Mouse (Mus musculus): Measurements from ENCODE around the gene Ncor2.

Gene Ncor2

GRCm38 (mm10) chr5:125191608-125192007 lies 12.6 kb upstream of the Ncor2 start:
- DNase-seq (ENCODE audit: low spot score in 2 of 2) = no peak

GRCm38 (mm10) chr5:125190105-125190813 lies 11.2 kb upstream of the Ncor2 start:
- DNase-seq (ENCODE audit: low spot score in 2 of 2) = no peak

- DNase-seq (ENCODE audit: low spot score in 2 of 2) = peak in 1 of 2 experiments; percentile 66
These were observed 10.6 kb upstream of the Ncor2 start for GRCm38 (mm10) chr5:125189625-125190024.

- no peak for DNase-seq (ENCODE audit: low spot score in 2 of 2)
These were observed 10.0 kb upstream of the Ncor2 start for GRCm38 (mm10) chr5:125188812-125189598.

GRCm38 (mm10) chr5:125184826-125185225 lies 5.8 kb upstream of the Ncor2 start:
- no peak for DNase-seq (ENCODE audit: low spot score in 2 of 2)

GRCm38 (mm10) chr5:125183321-125184003 lies 4.4 kb upstream of the Ncor2 start:
- no peak for DNase-seq (ENCODE audit: low spot score in 2 of 2)

GRCm38 (mm10) chr5:125180630-125181263 lies 1.7 kb upstream of the Ncor2 start:
- no peak for DNase-seq (ENCODE audit: low spot score in 2 of 2)

- peak in 1 of 2 experiments; percentile 57 for DNase-seq (ENCODE audit: low spot score in 2 of 2)
These were observed 963 bp upstream of the Ncor2 start for GRCm38 (mm10) chr5:125179735-125180629.

GRCm38 (mm10) chr5:125178171-125179006 lies 630 bp downstream of the Ncor2 start:
- DNase-seq (ENCODE audit: low spot score in 2 of 2) = peak; percentile 49 to 50

GRCm38 (mm10) chr5:125177481-125178134 lies 1.4 kb downstream of the Ncor2 start:
- DNase-seq (ENCODE audit: low spot score in 2 of 2) = peak; percentile 71 to 76

- peak; percentile 42 to 55 for DNase-seq (ENCODE audit: low spot score in 2 of 2)
These were observed 2.2 kb downstream of the Ncor2 start for GRCm38 (mm10) chr5:125176864-125177263.

- no peak for DNase-seq (ENCODE audit: low spot score in 2 of 2)
These were observed 2.7 kb downstream of the Ncor2 start for GRCm38 (mm10) chr5:125176370-125176766.

GRCm38 (mm10) chr5:125175673-125176369 lies 3.2 kb downstream of the Ncor2 start:
- no peak for DNase-seq (ENCODE audit: low spot score in 2 of 2)

- DNase-seq (ENCODE audit: low spot score in 2 of 2) = peak; percentile 39 to 57
These were observed 4.0 kb downstream of the Ncor2 start for GRCm38 (mm10) chr5:125174726-125175672.

GRCm38 (mm10) chr5:125173868-125174267 lies 5.2 kb downstream of the Ncor2 start:
- DNase-seq (ENCODE audit: low spot score in 2 of 2) = no peak

- no peak for DNase-seq (ENCODE audit: low spot score in 2 of 2)
These were observed 6.0 kb downstream of the Ncor2 start for GRCm38 (mm10) chr5:125172831-125173615.

GRCm38 (mm10) chr5:125171259-125171658 lies 7.8 kb downstream of the Ncor2 start:
- no peak for DNase-seq (ENCODE audit: low spot score in 2 of 2)

Measured in frontal cortex, postnatal 25 days (tissue).